Mouse (Mus musculus) embryonic facial prominence, embryonic 10.5 days (tissue): ENCODE measurements around the gene Clip3. TPM values are rescaled to one million over a fixed set of nuclear protein-coding genes. Genes with fewer than 3 reads are reported as not detected.

Experiments used
- DNase-seq: peaks from one replicate; pipeline ENCODE4 v3.0.0-alpha.2; 2017; ENCODE audit warnings: low spot score
- H3K27ac ChIP-seq: fragments of 300-500 bp; sonication (generic); replicated peaks from 2 replicates; pipeline ENCODE4 v1.5.1; 2016; ENCODE audit warnings: mild to moderate bottlenecking
- H3K27me3 ChIP-seq: fragments of 300-500 bp; sonication (generic); replicated peaks from 2 replicates; pipeline ENCODE4 v1.6.1; 2016; ENCODE audit warnings: low read depth, mild to moderate bottlenecking; ENCODE audit not compliant: poor library complexity, severe bottlenecking
- H3K36me3 ChIP-seq: fragments of 300-500 bp; sonication (generic); replicated peaks from 2 replicates; pipeline ENCODE4 v1.6.1; 2016; ENCODE audit warnings: mild to moderate bottlenecking, moderate library complexity
- H3K4me1 ChIP-seq: fragments of 300-500 bp; sonication (generic); 2 replicates; pipeline ENCODE4 v1.6.1; 2016
- H3K4me3 ChIP-seq: fragments of 300-500 bp; sonication (generic); 2 replicates; pipeline ENCODE4 v1.5.1; 2016; ENCODE audit warnings: mild to moderate bottlenecking, moderate library complexity
- H3K9me3 ChIP-seq: fragments of 300-500 bp; sonication (generic); 2 replicates; pipeline ENCODE4 v1.6.1; 2016; ENCODE audit warnings: mild to moderate bottlenecking
- WGBS: fragments of 180-500 bp; shearing (Covaris S2); methylation state at CpG from one replicate; pipeline ENCODE4 v1.1.7; 2016; 5-methylcytosine and 5-hydroxymethylcytosine counted together
- polyA plus RNA-seq: library from polyadenylated mRNA; unstranded; fragments of >200 nt; fragmentation: Nextera tagmentation; extraction: Ambion mirVana; gene quantifications from 2 replicates; pipeline ENCODE4 v1.2.1, GENCODE M21; 2016

Clip3 gene
- polyA plus RNA-seq, 1 experiment from 2014 or later = 53.0 TPM

DNA sequence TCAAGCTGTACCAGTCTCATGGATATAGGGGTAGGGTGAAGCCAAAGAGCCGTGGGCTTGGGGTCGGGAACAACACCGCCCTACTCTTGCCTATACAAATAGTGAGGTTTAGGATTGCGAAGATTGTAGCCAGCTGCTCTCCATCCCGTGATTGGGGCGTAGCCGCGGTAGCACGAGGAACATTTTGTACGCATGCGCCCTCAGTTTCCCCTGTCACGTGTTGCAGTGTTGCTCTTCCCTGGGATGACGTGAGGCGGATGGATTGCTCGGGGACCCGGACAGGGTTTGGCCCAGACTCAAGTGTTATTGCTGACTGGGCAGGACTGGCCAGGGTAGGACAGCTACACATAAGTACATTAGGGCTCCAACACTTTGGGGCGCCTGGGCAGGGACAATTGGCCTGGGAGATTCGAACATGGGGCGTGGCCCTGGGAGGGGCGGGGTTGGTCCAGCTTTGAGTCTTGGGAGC is 10.8 kb upstream of the Clip3 start:
- DNase-seq = peak; percentile 85
- WGBS = under 1% methylated on average over 20 of the region's 20 CpGs
- H3K9me3 ChIP-seq = no peaks in the 10 kb centered on the region
- H3K4me3 ChIP-seq = peak overlapping the region; percentile 78
- H3K36me3 ChIP-seq = no peaks in the 10 kb centered on the region
- H3K4me1 ChIP-seq = peaks cover 20% of the 10 kb centered on the region
- peak overlapping the region; percentile 86 for H3K27ac ChIP-seq
- H3K27me3 ChIP-seq = no peaks in the 10 kb centered on the region

DNA sequence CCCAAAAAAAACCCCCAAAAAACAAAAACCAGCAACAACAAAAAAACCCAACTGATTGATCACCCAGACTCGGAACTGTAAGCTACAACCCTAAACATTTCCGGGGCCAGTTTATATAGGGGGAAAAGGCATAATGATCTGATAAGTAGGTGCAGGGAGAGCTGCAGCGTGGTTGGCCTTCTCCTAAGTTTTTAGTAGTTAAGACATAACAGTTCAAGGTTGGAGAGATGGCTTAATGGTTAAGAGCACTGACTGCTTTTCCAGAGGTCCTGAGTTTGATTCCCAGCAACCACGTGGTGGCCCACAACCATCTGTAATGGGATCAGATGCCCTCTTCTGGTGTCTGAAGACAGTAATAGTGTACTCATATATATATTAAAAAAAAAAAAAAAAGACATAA is 10.0 kb upstream of the Clip3 start:
- Histone ChIP-seq H3K27me3 (no peaks in the 10 kb centered on the region), H3K9me3 (no peaks in the 10 kb centered on the region), H3K4me1 (peaks cover 20% of the 10 kb centered on the region), H3K27ac (no peak overlapping the region), H3K36me3 (no peaks in the 10 kb centered on the region), H3K4me3 (no peak overlapping the region; the same call in 1 of the 2 replicates)
- no peak for DNase-seq
- 82% methylated on average over 4 of the region's 4 CpGs for WGBS

DNA sequence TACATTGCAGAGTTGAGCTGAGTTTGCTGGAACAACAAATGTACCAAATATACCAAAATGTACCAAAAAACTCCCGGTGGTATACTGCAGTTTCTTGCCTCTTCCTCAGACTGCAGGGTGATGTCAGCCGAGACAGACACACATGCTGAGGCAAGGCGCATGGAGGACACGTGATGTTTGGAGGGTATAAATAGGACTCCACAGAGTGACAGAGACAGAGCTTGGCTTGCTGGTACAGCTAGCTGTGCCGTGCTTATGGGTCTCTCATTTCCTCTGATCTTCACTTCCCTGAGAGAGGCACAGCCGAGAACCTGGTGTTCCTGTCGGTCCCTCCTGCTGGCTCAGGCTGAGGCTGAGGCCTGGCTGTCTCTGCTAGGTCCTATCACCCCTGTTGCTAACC is 8.8 kb upstream of the Clip3 start:
- no peaks in the 10 kb centered on the region for H3K36me3 ChIP-seq
- 80% methylated on average over 7 of the region's 7 CpGs for WGBS
- H3K4me3 ChIP-seq = no peak overlapping the region
- H3K4me1 ChIP-seq = peaks cover 20% of the 10 kb centered on the region
- no peak for DNase-seq
- no peak overlapping the region for H3K27ac ChIP-seq
- H3K27me3 ChIP-seq = no peaks in the 10 kb centered on the region
- H3K9me3 ChIP-seq = no peaks in the 10 kb centered on the region

DNA sequence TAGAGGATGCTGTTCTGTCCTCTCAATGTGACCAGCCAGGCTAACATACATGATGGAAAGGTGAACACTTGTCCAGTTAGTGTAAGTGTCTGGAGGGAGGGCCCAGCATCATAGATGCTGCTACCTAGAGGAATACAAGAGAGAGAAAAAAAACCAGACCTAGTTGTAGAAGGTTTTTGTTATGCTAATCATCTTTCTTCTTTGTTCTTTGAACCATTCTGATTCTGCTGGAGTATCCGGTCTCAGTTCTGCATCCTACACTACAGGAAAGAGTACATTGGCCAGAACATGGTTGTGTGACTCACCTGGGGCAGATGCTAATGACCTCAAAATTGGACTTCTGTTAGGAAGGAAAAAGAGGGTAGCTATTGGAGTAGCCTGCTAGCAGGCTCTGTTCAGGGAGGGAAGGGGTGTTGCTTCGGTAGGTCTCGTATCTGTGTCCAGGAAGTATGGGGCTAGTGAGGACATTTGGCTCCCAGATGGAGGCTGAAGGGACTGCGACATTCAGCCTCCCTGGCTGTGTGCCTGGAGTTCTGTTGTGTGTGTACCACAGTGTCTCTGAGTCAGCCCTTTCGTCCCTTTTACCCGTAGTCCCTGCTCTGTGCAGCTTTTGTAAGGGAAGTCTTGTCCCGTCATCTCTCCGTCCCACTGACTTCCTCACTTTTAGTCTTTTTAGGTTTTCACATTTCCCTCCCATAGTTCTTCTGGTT is 4.7 kb upstream of the Clip3 start:
- peaks cover 11% of the 10 kb centered on the region; the same call in 1 of the 2 replicates for H3K27me3 ChIP-seq
- peaks cover 20% of the 10 kb centered on the region for H3K4me1 ChIP-seq
- H3K9me3 ChIP-seq = no peaks in the 10 kb centered on the region
- no peaks in the 10 kb centered on the region for H3K36me3 ChIP-seq
- no peak overlapping the region for H3K4me3 ChIP-seq
- 71% methylated on average over 8 of the region's 8 CpGs for WGBS
- DNase-seq = no peak
- H3K27ac ChIP-seq = no peak overlapping the region

DNA sequence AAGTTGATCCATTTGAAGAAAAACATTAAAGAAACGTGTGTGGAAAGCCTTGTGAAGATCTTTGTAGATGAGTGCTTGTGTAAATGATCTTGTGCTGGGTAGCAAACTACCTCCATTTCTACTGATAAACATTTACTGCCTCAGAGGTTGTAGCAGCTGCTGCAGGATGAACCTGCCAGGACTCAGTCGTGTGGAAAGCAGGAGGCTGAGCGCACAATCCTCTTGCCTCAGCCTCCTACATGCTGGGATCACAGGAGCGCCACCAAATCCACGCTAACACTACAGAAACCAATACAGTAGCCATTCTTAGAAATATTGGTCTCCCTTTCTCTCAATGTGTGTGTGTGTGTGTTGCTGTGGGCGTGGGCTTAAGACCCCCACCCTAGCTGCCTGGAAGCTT is 3.5 kb upstream of the Clip3 start:
- WGBS = 73% methylated on average over 6 of the region's 6 CpGs
- H3K4me3 ChIP-seq = no peak overlapping the region

DNA sequence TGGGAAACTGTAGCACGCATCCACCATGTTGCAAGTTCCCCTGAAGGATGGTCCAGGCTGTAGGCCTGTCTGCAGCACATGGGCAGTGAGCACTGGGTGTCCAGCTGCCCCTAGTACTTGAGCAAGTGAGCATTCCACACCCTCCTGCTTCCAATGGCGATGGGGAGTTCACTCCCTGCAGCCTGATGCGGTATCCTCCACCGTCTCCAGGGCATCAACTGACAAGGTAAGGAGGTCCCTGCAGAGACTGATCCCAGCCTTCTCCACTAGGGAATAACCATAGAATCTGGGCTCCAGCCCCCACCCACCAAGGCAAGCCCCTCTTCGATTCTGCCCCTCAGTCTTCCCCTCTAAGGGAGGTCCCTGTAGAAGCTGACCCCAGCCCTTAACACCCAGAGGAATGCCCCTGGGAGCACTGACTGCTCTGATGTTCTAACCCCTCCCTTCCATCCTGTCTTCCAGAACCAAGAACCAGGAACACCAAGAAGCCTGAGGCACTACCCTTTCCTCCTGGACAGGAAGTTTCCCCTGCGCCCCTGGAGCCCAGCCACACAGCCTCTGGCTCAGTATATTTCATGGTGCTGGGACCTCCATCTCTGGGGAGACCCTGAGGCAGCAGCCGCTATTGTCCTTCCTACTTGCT is 2.3 kb upstream of the Clip3 start:
- Histone ChIP-seq H3K27ac (peak overlapping the region; percentile 75), H3K27me3 (peaks cover 11% of the 10 kb centered on the region; the same call in 1 of the 2 replicates)

More for the DNA sequence above, 3.5 kb upstream of the Clip3 start:
- peaks cover 11% of the 10 kb centered on the region; the same call in 1 of the 2 replicates for H3K27me3 ChIP-seq
- H3K36me3 ChIP-seq = peaks cover 6% of the 10 kb centered on the region
- H3K27ac ChIP-seq = no peak overlapping the region
- no peak for DNase-seq
- peaks cover 31% of the 10 kb centered on the region for H3K4me1 ChIP-seq
- H3K9me3 ChIP-seq = no peaks in the 10 kb centered on the region

DNA sequence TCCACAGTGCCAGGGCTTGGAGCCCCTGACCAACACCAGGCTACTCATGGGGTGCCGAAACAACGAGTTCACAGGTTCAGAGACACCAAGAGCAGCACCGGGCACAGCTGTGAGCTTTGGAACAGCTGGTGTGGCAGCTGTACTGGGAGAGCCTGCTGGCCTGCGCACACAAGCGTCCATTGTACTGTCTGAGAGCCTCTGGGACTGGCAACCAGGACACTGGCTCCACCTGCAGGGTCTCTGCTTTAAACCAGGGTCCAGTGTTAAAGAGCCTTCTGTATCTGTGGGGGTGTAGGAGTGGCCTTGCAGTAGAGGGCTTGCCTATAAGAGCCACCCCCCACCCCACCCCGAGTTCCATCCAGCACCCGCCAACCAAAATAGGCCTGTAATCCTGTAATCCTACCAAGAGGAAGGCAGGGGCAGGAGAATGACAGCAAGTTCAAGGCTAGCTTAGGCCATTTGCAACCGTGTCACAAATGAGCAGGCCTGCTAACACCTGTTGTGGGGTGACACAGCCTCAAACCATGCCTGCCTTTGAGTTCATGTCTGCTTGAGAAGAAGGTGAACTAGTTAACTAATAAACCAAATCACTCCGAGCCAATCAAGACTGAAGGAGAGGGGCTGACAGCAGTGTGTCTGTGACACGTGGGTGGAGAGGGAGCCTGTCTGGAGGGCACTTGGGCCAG is 1.7 kb upstream of the Clip3 start:
- 41% methylated on average over 10 of the region's 10 CpGs for WGBS
- peak overlapping the region; percentile 14; the same call in 1 of the 2 replicates for H3K4me3 ChIP-seq
- H3K4me1 ChIP-seq = peaks cover 31% of the 10 kb centered on the region
- peaks cover 11% of the 10 kb centered on the region; the same call in 1 of the 2 replicates for H3K27me3 ChIP-seq
- peaks cover 23% of the 10 kb centered on the region for H3K36me3 ChIP-seq
- peak overlapping the region; percentile 75 for H3K27ac ChIP-seq
- DNase-seq = peak; percentile 64
- no peaks in the 10 kb centered on the region for H3K9me3 ChIP-seq

More for the DNA sequence above, 2.3 kb upstream of the Clip3 start:
- Histone ChIP-seq H3K4me1 (peaks cover 31% of the 10 kb centered on the region), H3K36me3 (peaks cover 17% of the 10 kb centered on the region), H3K4me3 (peak overlapping the region; percentile 14; the same call in 1 of the 2 replicates), H3K9me3 (no peaks in the 10 kb centered on the region)
- no peak for DNase-seq
- 61% methylated on average over 7 of the region's 7 CpGs for WGBS

DNA sequence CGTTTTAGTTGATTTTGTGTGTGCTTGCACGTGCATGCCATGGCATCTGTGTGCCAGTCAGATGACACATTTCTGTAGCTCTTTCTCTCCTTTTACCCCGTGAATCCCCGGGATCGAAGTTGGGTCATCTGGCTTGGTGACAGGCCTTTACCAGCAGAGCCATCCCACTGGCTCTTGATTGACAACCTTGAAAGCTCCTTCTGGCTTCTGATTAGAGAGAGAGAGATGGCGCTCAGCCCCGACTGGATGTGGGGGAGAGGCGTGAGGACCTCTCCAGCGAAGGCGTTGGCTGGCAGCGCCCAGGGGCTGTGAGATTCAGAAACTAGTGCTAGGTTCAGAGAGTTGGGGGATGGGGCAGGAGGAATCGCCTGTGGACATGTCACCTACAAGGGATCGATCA is 2.3 kb downstream of the Clip3 start:
- Histone ChIP-seq H3K36me3 (peaks cover 63% of the 10 kb centered on the region), H3K9me3 (no peaks in the 10 kb centered on the region), H3K27me3 (peaks cover 10% of the 10 kb centered on the region; the same call in 1 of the 2 replicates), H3K27ac (no peak overlapping the region), H3K4me1 (peaks cover 31% of the 10 kb centered on the region), H3K4me3 (0 out of 2 replicates have a peak overlapping the region, but pooled peaks have one; percentile 14)
- DNase-seq = no peak
- 88% methylated on average over 13 of the region's 13 CpGs for WGBS

DNA sequence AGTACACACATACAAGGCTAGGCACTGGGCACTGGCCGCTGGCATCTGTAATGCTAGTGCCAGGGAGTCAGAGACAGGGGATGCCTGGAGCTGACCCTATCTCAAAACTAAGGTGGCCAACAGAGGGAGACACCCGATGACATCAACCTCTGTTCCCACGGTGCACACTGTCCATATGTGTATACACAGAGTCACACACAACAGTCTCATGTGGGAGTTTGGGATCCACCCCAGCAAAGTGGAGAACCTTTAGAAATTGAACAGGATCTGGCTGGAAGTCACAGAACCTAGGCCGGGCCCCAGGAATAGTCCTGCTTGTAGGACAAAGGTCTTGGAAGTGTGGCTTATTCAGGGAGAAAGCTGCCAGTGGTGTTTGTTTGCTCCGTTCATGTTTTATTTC is 2.8 kb downstream of the Clip3 start:
- Histone ChIP-seq H3K9me3 (no peaks in the 10 kb centered on the region), H3K27me3 (peaks cover 5% of the 10 kb centered on the region; the same call in 1 of the 2 replicates), H3K36me3 (peaks cover 68% of the 10 kb centered on the region), H3K27ac (no peak overlapping the region), H3K4me1 (peaks cover 28% of the 10 kb centered on the region), H3K4me3 (0 out of 2 replicates have a peak overlapping the region, but pooled peaks have one; percentile 5)
- DNase-seq = no peak
- 90% methylated on average over 5 of the region's 5 CpGs for WGBS

DNA sequence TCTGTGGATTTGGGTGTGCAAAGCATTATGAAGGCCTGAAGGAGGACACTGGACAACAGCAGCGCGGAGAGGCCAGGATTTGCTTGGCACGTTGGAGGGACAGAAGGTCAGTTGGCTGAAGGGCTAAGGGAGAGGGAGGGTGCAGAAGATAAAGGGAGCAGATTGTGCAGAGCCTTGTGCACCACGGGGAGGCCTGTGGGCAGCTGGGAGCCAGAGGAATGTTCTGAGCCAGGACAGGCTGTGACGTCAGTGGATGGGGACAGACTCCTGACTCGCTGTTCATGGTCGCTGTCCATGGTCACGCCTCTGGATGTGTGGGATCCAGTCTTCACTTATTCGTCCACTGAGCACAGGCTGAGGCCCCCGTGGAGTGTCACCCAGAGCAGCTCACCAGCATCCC is 3.6 kb downstream of the Clip3 start:
- 74% methylated on average over 10 of the region's 10 CpGs for WGBS
- H3K36me3 ChIP-seq = peaks cover 76% of the 10 kb centered on the region

DNA sequence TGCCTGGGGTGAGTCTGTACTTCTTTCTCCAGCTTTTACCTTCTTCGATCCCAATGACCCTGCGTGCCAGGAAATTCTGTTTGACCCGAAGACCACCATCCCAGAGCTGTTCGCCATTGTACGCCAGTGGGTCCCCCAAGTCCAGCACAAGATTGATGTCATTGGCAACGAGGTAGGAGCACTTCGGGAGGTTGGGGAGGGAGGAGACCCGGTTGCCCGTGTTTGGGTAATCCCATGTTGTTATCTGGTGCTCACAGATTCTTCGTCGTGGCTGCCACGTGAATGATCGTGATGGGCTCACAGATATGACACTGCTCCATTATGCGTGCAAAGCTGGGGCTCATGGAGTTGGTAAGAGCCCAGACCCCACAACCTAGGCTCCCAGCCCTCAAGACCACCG is 5.3 kb downstream of the Clip3 start:
- no peaks in the 10 kb centered on the region for H3K27me3 ChIP-seq
- 93% methylated on average over 15 of the region's 15 CpGs for WGBS
- H3K36me3 ChIP-seq = peaks cover 91% of the 10 kb centered on the region
- no peak for DNase-seq
- H3K4me1 ChIP-seq = peaks cover 12% of the 10 kb centered on the region
- H3K4me3 ChIP-seq = no peak overlapping the region
- no peak overlapping the region for H3K27ac ChIP-seq
- no peaks in the 10 kb centered on the region for H3K9me3 ChIP-seq

More for the DNA sequence above, 3.6 kb downstream of the Clip3 start:
- H3K4me1 ChIP-seq = peaks cover 20% of the 10 kb centered on the region
- no peaks in the 10 kb centered on the region for H3K27me3 ChIP-seq
- H3K27ac ChIP-seq = no peak overlapping the region
- H3K9me3 ChIP-seq = no peaks in the 10 kb centered on the region
- H3K4me3 ChIP-seq = no peak overlapping the region
- peak; percentile 24 for DNase-seq

DNA sequence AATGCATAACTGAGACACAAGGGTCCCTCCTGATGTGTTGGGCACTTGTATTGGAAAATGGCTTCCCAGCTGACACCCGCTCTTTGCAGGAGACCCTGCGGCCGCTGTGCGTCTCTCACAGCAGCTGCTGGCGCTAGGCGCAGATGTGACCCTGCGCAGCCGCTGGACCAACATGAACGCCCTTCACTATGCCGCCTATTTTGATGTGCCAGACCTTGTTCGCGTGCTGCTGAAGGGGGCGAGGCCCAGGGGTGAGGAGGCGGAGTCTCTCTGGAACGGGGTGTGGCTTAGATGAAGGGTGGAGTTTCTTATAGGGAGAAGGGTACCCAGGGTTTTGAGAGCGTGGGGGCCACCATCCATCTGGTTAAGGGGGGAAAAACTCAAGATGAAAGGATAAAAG is 5.7 kb downstream of the Clip3 start:
- H3K27me3 ChIP-seq = no peaks in the 10 kb centered on the region
- no peaks in the 10 kb centered on the region for H3K9me3 ChIP-seq
- H3K4me1 ChIP-seq = peaks cover 7% of the 10 kb centered on the region
- peaks cover 96% of the 10 kb centered on the region for H3K36me3 ChIP-seq
- H3K4me3 ChIP-seq = no peak overlapping the region
- 85% methylated on average over 16 of the region's 16 CpGs for WGBS
- DNase-seq = no peak
- no peak overlapping the region for H3K27ac ChIP-seq
